Comparison of ENCODE assay signal across 22 mouse cellular contexts in the genomic region with DNA sequence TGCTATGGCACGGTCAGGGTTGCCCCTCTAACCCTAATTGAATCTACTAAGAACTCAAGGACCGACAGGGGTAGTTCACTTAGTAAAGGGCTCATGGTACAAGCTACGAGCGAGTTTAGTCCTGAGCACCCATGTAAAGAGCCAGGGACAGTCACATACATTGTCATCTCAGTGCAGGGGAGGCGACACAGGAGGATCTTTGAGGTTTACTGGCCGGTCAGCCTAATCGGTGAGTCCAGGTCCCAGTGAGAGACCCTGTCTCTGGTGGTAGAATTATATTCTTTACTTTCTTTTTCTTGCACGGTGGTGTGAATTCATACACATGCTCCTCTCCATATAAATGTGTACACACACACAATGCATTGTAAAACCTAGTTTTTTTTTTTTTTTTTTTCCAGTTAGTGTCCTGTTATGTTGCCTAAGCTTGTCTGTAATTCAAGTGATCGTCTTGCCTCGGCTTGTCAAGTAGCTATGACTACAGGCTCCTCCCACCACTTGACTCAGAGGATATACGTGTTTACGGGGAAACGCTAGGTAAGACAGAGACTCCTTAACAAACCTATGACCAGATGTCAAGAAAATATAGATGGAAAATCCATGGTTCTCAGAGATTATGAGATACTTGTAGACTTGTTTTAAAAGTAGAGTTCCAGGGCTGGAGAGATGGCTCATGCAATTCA. TPM values are rescaled to one million over a fixed set of nuclear protein-coding genes. Genes with fewer than 3 reads are reported as not detected.
A peak's percentile ranks its signal among the peaks of the same experiment; 100 is the strongest.
DNase-seq lines count a peak whose midpoint lies in the region; ATAC-seq and TF ChIP-seq lines count a peak whose summit lies in the region.
"Had no signal": no experiment of that assay in that cellular context is flagged by ENCODE, and none has a peak within 500 bp of the region (broad histone marks: within the 10 kb centered on the region; RNA-seq: fewer than 3 reads in every experiment).

No protein-coding gene starts in this region.

- peak; percentile 16 for DNase-seq in embryo, embryonic 10 days (ENCODE audit: low spot score)
- DNase-seq in embryo, embryonic 10.5 days (ENCODE audit: low spot score): no peak
- no peak for DNase-seq in kidney, postnatal 10 days
- peak; percentile 67 for DNase-seq in urinary bladder, postnatal 14 days (ENCODE audit: low spot score)
- no peak for DNase-seq in urinary bladder, postnatal 4 days (ENCODE audit: low spot score in 2 of 2)
- no peak for DNase-seq in left cerebral cortex, adult 2 months (ENCODE audit: extremely low spot score in 1 of 2, low spot score in 2 of 2)
- DNase-seq: adrenal gland, postnatal 36 days; cerebellum, adult 9-11 months; gastrocnemius, postnatal 36 days; layer of hippocampus, adult 9-11 months; liver; right cerebral cortex, postnatal 14 days; thymus, adult 18-20 months; thymus, postnatal 36 days had no signal

- H3K27ac ChIP-seq in kidney, embryonic 16.5 days (ENCODE audit: low read length): peak overlapping the region; percentile 14; the same call in 1 of the 2 replicates
- H3K27ac ChIP-seq in left cerebral cortex, adult 2 months: no peak overlapping the region
- H3K27ac ChIP-seq: embryonic facial prominence, embryonic 13.5 days; forebrain, embryonic 13.5 days; hindbrain, embryonic 15.5 days; limb, embryonic 10.5 days; macrophage; midbrain, embryonic 15.5 days; neural tube, embryonic 12.5 days had no signal

- TF ChIP-seq CTCF in left cerebral cortex, adult 2 months (IDR thresholded peaks at IDR 0.05): no peak

- H3K4me1 ChIP-seq in kidney, embryonic 16.5 days (ENCODE audit: insufficient read depth, low read length): peaks cover 15% of the 10 kb centered on the region; the same call in 1 of the 2 replicates
- H3K4me1 ChIP-seq: embryonic facial prominence, embryonic 13.5 days; forebrain, embryonic 13.5 days; hindbrain, embryonic 15.5 days; midbrain, embryonic 15.5 days; neural tube, embryonic 12.5 days had no signal

- intact Hi-C loops in left cerebral cortex, adult 2 months (cut with DNase I): no loop called here

- no peaks in the 10 kb centered on the region for H3K36me3 ChIP-seq in kidney, embryonic 16.5 days (ENCODE audit: insufficient read depth, low read length)
- H3K36me3 ChIP-seq: embryonic facial prominence, embryonic 13.5 days; hindbrain, embryonic 15.5 days; limb, embryonic 10.5 days; midbrain, embryonic 15.5 days; neural tube, embryonic 12.5 days had no signal

- H3K4me3 ChIP-seq in kidney, embryonic 16.5 days (ENCODE audit: low read length): no peak overlapping the region
- no peak overlapping the region for H3K4me3 ChIP-seq in left cerebral cortex, adult 2 months
- H3K4me3 ChIP-seq: embryonic facial prominence, embryonic 13.5 days; forebrain, embryonic 13.5 days; hindbrain, embryonic 15.5 days; limb, embryonic 10.5 days; midbrain, embryonic 15.5 days; neural tube, embryonic 12.5 days had no signal

- H3K9ac ChIP-seq in kidney, embryonic 16.5 days (replicated peaks; ENCODE audit: low read length): no peak overlapping the region
- H3K9ac ChIP-seq: embryonic facial prominence, embryonic 13.5 days; forebrain, embryonic 13.5 days; hindbrain, embryonic 15.5 days; midbrain, embryonic 15.5 days; neural tube, embryonic 12.5 days had no signal

- no peak overlapping the region for H3K4me2 ChIP-seq in kidney, embryonic 16.5 days (replicated peaks; ENCODE audit: low read depth, low read length)
- H3K4me2 ChIP-seq: embryonic facial prominence, embryonic 13.5 days; forebrain, embryonic 13.5 days; hindbrain, embryonic 15.5 days; midbrain, embryonic 15.5 days; neural tube, embryonic 12.5 days had no signal

- no peaks in the 10 kb centered on the region for H3K27me3 ChIP-seq in kidney, embryonic 16.5 days (ENCODE audit: insufficient read depth, low read length)
- H3K27me3 ChIP-seq: embryonic facial prominence, embryonic 13.5 days; forebrain, embryonic 13.5 days; hindbrain, embryonic 15.5 days; midbrain, embryonic 15.5 days; neural tube, embryonic 12.5 days had no signal

- no peaks in the 10 kb centered on the region for H3K9me3 ChIP-seq in kidney, embryonic 16.5 days (ENCODE audit: low read length)
- H3K9me3 ChIP-seq: embryonic facial prominence, embryonic 13.5 days; forebrain, embryonic 13.5 days; hindbrain, embryonic 15.5 days; limb, embryonic 10.5 days; midbrain, embryonic 15.5 days; neural tube, embryonic 12.5 days had no signal

- WGBS in kidney, embryonic 16.5 days: 67% methylated on average over 13 of the region's 13 CpGs

- no peak for ATAC-seq in kidney, embryonic 16.5 days (ENCODE audit: low FRiP score, low TSS enrichment)
- ATAC-seq: forebrain, embryonic 13.5 days; midbrain, embryonic 15.5 days had no signal

RNA-seq across cellular contexts. Expression of a gene that starts 33.8 kb away (rescaled TPM):
- polyA plus RNA-seq in kidney, embryonic 16.5 days (2015; fragmentation: Nextera tagmentation; extraction: Ambion mirVana): 98.6 and 116 TPM in 2 replicates
- 10 to 100 TPM; 60.5 to 67.3 TPM for total RNA-seq in left cerebral cortex, adult 2 months (2021)

Comparison
In these comparisons a context has a peak if more than half of its experiments do, and no peak if none do; other contexts are left out.
1. DNase-seq: peak in embryo, embryonic 10 days (single experiment) and urinary bladder, postnatal 14 days (single experiment); none in embryo, embryonic 10.5 days (single experiment), kidney, postnatal 10 days (single experiment), urinary bladder, postnatal 4 days (0 of 2) and left cerebral cortex, adult 2 months (0 of 2).